ENCODE assay signal across 11 mouse cellular contexts in the genomic region with DNA sequence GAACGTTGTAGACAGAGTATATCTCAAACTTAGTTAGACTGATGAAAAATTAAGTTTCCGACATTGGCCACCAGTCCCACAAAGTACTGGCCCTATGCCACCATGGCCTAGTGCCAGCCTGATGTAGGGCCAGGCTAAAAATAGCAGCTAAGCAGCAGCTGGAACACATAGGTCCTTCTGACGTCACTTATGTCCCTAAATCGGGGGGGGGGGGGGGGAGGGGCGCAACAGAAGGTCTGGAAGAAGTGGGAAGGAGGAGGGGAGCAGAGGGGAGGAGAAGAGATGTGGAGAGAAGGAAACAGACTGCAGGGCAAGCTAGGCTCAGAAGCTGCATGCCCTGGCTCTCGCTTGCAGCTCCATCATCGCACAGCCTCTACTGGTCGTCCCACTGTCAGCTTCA.
DNase-seq lines count a peak whose midpoint lies in the region; ATAC-seq and TF ChIP-seq lines count a peak whose summit lies in the region.
"Had no signal": no experiment of that assay in that cellular context is flagged by ENCODE, and none has a peak within 500 bp of the region (broad histone marks: within the 10 kb centered on the region; RNA-seq: fewer than 3 reads in every experiment).

No protein-coding gene starts in this region.

- intact Hi-C loops in heart, adult 2 months (cut with DNase I), result loop anchor here (5.0 kb wide), 1 partner anchor 47 kb away; no protein-coding TSS in a partner anchor

- no peak overlapping the region for H3K27ac ChIP-seq in hindbrain, embryonic 16.5 days (ENCODE audit: low read depth, low read length)
- H3K27ac ChIP-seq in hindbrain, embryonic 10.5 days, result no peak overlapping the region
- no peak overlapping the region for H3K27ac ChIP-seq in heart, adult 2 months
- H3K27ac ChIP-seq in thymus, adult 2 months (ENCODE audit: control insufficient read depth, insufficient read depth, low read length), result no peak overlapping the region
- H3K27ac ChIP-seq: hindbrain, embryonic 15.5 days; midbrain, embryonic 12.5 days had no signal

- peaks cover 10% of the 10 kb centered on the region for H3K79me2 ChIP-seq in heart, adult 2 months (replicated peaks; ENCODE audit: control insufficient read depth, insufficient read depth, low read length)

- TF ChIP-seq EP300 in heart, adult 2 months (IDR thresholded peaks at IDR 0.05; ENCODE audit: insufficient read depth, low read depth, low read length), result no peak

- no peaks in the 10 kb centered on the region for H3K9me3 ChIP-seq in hindbrain, embryonic 16.5 days (ENCODE audit: control insufficient read depth, low read length)
- 0 out of 2 replicates have a peak, but pooled peaks cover 6% of the 10 kb centered on the region for H3K9me3 ChIP-seq in hindbrain, embryonic 10.5 days
- H3K9me3 ChIP-seq: hindbrain, embryonic 15.5 days; midbrain, embryonic 12.5 days had no signal

- no peak for DNase-seq in hindbrain, embryonic 10.5 days (ENCODE audit: low spot score)
- peak; percentile 69 for DNase-seq in adipocyte (ENCODE audit: low spot score)
- peak; percentile 70 to 73 for DNase-seq in heart, adult 2 months
- DNase-seq in kidney, postnatal 14 days, result peak; percentile 87
- no peak for DNase-seq in thymus, adult 2 months
- DNase-seq in urinary bladder, adult 2 months (ENCODE audit: low spot score), result no peak
- DNase-seq: cerebellum, adult 2 months had no signal

- peak; percentile 37; the same call in 1 of the 2 replicates for ATAC-seq in hindbrain, embryonic 16.5 days
- no peak for ATAC-seq in erythroblast, adult 5-6 weeks (replicated peaks; ENCODE audit: low FRiP score, poor library complexity, severe bottlenecking)

- H3K36me3 ChIP-seq in hindbrain, embryonic 16.5 days (ENCODE audit: control insufficient read depth, insufficient read depth, low read length), result no peaks in the 10 kb centered on the region; the same call in 1 of the 2 replicates
- H3K36me3 ChIP-seq in hindbrain, embryonic 10.5 days, result peaks cover 16% of the 10 kb centered on the region
- peaks cover 3% of the 10 kb centered on the region for H3K36me3 ChIP-seq in heart, adult 2 months (ENCODE audit: control insufficient read depth, insufficient read depth, low read length)
- no peaks in the 10 kb centered on the region for H3K36me3 ChIP-seq in thymus, adult 2 months (ENCODE audit: control insufficient read depth, insufficient read depth, low read length)
- H3K36me3 ChIP-seq: hindbrain, embryonic 15.5 days; midbrain, embryonic 12.5 days had no signal

- H3K27me3 ChIP-seq in hindbrain, embryonic 16.5 days (replicated peaks; ENCODE audit: control insufficient read depth, insufficient read depth, low read length), result no peaks in the 10 kb centered on the region
- H3K27me3 ChIP-seq in hindbrain, embryonic 10.5 days (ENCODE audit: insufficient read depth, poor library complexity, severe bottlenecking), result no peaks in the 10 kb centered on the region
- H3K27me3 ChIP-seq in heart, adult 2 months (ENCODE audit: control insufficient read depth, insufficient read depth, low read length), result no peaks in the 10 kb centered on the region
- no peaks in the 10 kb centered on the region for H3K27me3 ChIP-seq in thymus, adult 2 months (ENCODE audit: control insufficient read depth, insufficient read depth, low read length)
- H3K27me3 ChIP-seq: hindbrain, embryonic 15.5 days; midbrain, embryonic 12.5 days had no signal

- no peak overlapping the region for H3K4me2 ChIP-seq in hindbrain, embryonic 16.5 days (ENCODE audit: low read length)
- H3K4me2 ChIP-seq: hindbrain, embryonic 15.5 days; midbrain, embryonic 12.5 days had no signal

- TF ChIP-seq CTCF in heart, adult 2 months (IDR thresholded peaks at IDR 0.05), result 0 out of 2 replicates have a peak, but pooled peaks have one; percentile 10
- TF ChIP-seq CTCF in thymus, adult 2 months (IDR thresholded peaks at IDR 0.05; ENCODE audit: borderline replicate concordance, control insufficient read depth, extremely low read depth, insufficient read depth, low read length, poor library complexity), result no peak

- H3K4me1 ChIP-seq in hindbrain, embryonic 16.5 days (ENCODE audit: control insufficient read depth, insufficient read depth, low read depth, low read length), result peaks cover 5% of the 10 kb centered on the region
- H3K4me1 ChIP-seq in hindbrain, embryonic 10.5 days (replicated peaks), result peaks cover 25% of the 10 kb centered on the region
- peaks cover 6% of the 10 kb centered on the region for H3K4me1 ChIP-seq in heart, adult 2 months (ENCODE audit: control insufficient read depth, insufficient read depth, low read length)
- no peaks in the 10 kb centered on the region for H3K4me1 ChIP-seq in thymus, adult 2 months (replicated peaks; ENCODE audit: control insufficient read depth, insufficient read depth, low read length)

- 53% methylated on average over 7 of the region's 8 CpGs for WGBS in hindbrain, embryonic 16.5 days
- WGBS in hindbrain, embryonic 10.5 days, result 87% methylated on average over 7 of the region's 8 CpGs
- WGBS in heart, adult 2 months, result 25% methylated on average over 7 of the region's 8 CpGs
- 66% methylated on average over 7 of the region's 8 CpGs for WGBS in thymus, adult 2 months

- TF ChIP-seq POLR2A in heart, adult 2 months (IDR thresholded peaks at IDR 0.05; ENCODE audit: insufficient read depth, low read depth, low read length), result no peak
- no peak for TF ChIP-seq POLR2A in thymus, adult 2 months (IDR thresholded peaks at IDR 0.05; ENCODE audit: control insufficient read depth, extremely low read depth, insufficient read depth, low read length, poor library complexity)

- no peak overlapping the region for H3K4me3 ChIP-seq in hindbrain, embryonic 16.5 days (ENCODE audit: low read length)
- H3K4me3 ChIP-seq in hindbrain, embryonic 10.5 days, result no peak overlapping the region
- H3K4me3 ChIP-seq in heart, adult 2 months, result no peak overlapping the region
- no peak overlapping the region for H3K4me3 ChIP-seq in thymus, adult 2 months (ENCODE audit: control insufficient read depth, insufficient read depth, low read length)
- H3K4me3 ChIP-seq: hindbrain, embryonic 15.5 days; midbrain, embryonic 12.5 days had no signal

- H3K9ac ChIP-seq in hindbrain, embryonic 16.5 days (ENCODE audit: low read depth, low read length), result no peak overlapping the region
- H3K9ac ChIP-seq in heart, adult 2 months (ENCODE audit: low read depth, low read length), result no peak overlapping the region
- H3K9ac ChIP-seq: hindbrain, embryonic 15.5 days; midbrain, embryonic 12.5 days had no signal

Comparison
In these comparisons a context has a peak if more than half of its experiments do, and no peak if none do; other contexts are left out.
1. DNase-seq: peak in adipocyte (single experiment), heart, adult 2 months (2 of 2) and kidney, postnatal 14 days (single experiment); none in hindbrain, embryonic 10.5 days (single experiment), thymus, adult 2 months (single experiment) and urinary bladder, adult 2 months (single experiment).